Mouse (Mus musculus) embryonic facial prominence, embryonic 15.5 days (tissue): Measurements from ENCODE around the gene Fxyd5. TPM values are rescaled to one million over a fixed set of nuclear protein-coding genes. Genes with fewer than 3 reads are reported as not detected.
A peak's percentile ranks its signal among the peaks of the same experiment; 100 is the strongest.

Experiments used
- ATAC-seq: fragments of 200-750 bp; cut with Nextera tagmentation; 2 replicates; pipeline ENCODE4 v1.8.0; 2017; ENCODE audit warnings: low read depth, moderate TSS enrichment; ENCODE audit not compliant: insufficient number of reproducible peaks, low FRiP score, low TSS enrichment
- H3K27ac ChIP-seq: fragments of 300-500 bp; sonication (generic); replicated peaks from 2 replicates; pipeline ENCODE4 v1.5.1; 2015; ENCODE audit warnings: mild to moderate bottlenecking, inconsistent platforms
- H3K27me3 ChIP-seq: fragments of 300-500 bp; sonication (generic); 2 replicates; pipeline ENCODE4 v1.6.1; 2015; ENCODE audit warnings: inconsistent platforms
- H3K36me3 ChIP-seq: fragments of 300-500 bp; sonication (generic); 2 replicates; pipeline ENCODE4 v1.6.1; 2015; ENCODE audit warnings: mild to moderate bottlenecking, inconsistent platforms
- H3K4me1 ChIP-seq: fragments of 300-500 bp; sonication (generic); 2 replicates; pipeline ENCODE4 v1.6.1; 2015; ENCODE audit warnings: inconsistent platforms
- H3K4me2 ChIP-seq: fragments of 300-500 bp; sonication (generic); replicated peaks from 2 replicates; pipeline ENCODE4 v1.6.1; 2015; ENCODE audit warnings: mild to moderate bottlenecking, inconsistent platforms
- H3K4me3 ChIP-seq: fragments of 300-500 bp; sonication (generic); replicated peaks from 2 replicates; pipeline ENCODE4 v1.5.1; 2015; ENCODE audit warnings: mild to moderate bottlenecking, inconsistent platforms
- H3K9ac ChIP-seq: fragments of 300-500 bp; sonication (generic); 2 replicates; pipeline ENCODE4 v1.6.1; 2015; ENCODE audit warnings: inconsistent platforms
- H3K9me3 ChIP-seq: fragments of 300-500 bp; sonication (generic); replicated peaks from 2 replicates; pipeline ENCODE4 v1.6.1; 2016; ENCODE audit warnings: inconsistent platforms
- WGBS: fragments of 180-500 bp; shearing (Covaris S2); methylation state at CpG from one replicate; pipeline ENCODE4 v1.1.7; 2015; 5-methylcytosine and 5-hydroxymethylcytosine counted together
- polyA plus RNA-seq: library from polyadenylated mRNA; unstranded; fragments of >200 nt; fragmentation: Nextera tagmentation; extraction: Ambion mirVana; gene quantifications from 2 replicates; pipeline ENCODE4 v1.2.1, GENCODE M21; 2015

Gene Fxyd5
- polyA plus RNA-seq, 1 experiment from 2014 or later: 46.2 TPM

GRCm38 (mm10) chr7:31008889-31009288 is 33.4 kb downstream of the Fxyd5 start:
- Histone ChIP-seq H3K9me3 (no peaks in the 10 kb centered on the region), H3K9ac (no peak overlapping the region), H3K4me3 (no peak overlapping the region), H3K27me3 (no peaks in the 10 kb centered on the region), H3K4me1 (no peaks in the 10 kb centered on the region), H3K27ac (no peak overlapping the region), H3K4me2 (no peak overlapping the region), H3K36me3 (no peaks in the 10 kb centered on the region)
- WGBS: 69% methylated on average over 3 of the region's 3 CpGs
- no peak for ATAC-seq

GRCm38 (mm10) chr7:31008175-31008574 is 34.1 kb downstream of the Fxyd5 start:
- ATAC-seq: no peak
- Histone ChIP-seq H3K27ac (no peak overlapping the region), H3K9me3 (no peaks in the 10 kb centered on the region), H3K4me2 (no peak overlapping the region), H3K4me1 (no peaks in the 10 kb centered on the region), H3K4me3 (no peak overlapping the region), H3K27me3 (no peaks in the 10 kb centered on the region), H3K9ac (no peak overlapping the region), H3K36me3 (no peaks in the 10 kb centered on the region)
- WGBS: 53% methylated on average over 1 of the region's 1 CpGs

GRCm38 (mm10) chr7:31007775-31008174 is 34.5 kb downstream of the Fxyd5 start:
- Histone ChIP-seq H3K27me3 (no peaks in the 10 kb centered on the region), H3K9ac (no peak overlapping the region), H3K4me2 (no peak overlapping the region), H3K4me1 (no peaks in the 10 kb centered on the region), H3K4me3 (no peak overlapping the region), H3K27ac (no peak overlapping the region), H3K36me3 (no peaks in the 10 kb centered on the region), H3K9me3 (no peaks in the 10 kb centered on the region)
- WGBS: 88% methylated on average over 1 of the region's 1 CpGs
- 0 out of 2 replicates have a peak, but pooled peaks have one; percentile 16 for ATAC-seq

GRCm38 (mm10) chr7:31002650-31003049 is 39.6 kb downstream of the Fxyd5 start:
- Histone ChIP-seq H3K36me3 (no peaks in the 10 kb centered on the region), H3K9ac (no peak overlapping the region), H3K4me1 (peaks cover 11% of the 10 kb centered on the region), H3K27me3 (no peaks in the 10 kb centered on the region), H3K27ac (no peak overlapping the region), H3K9me3 (no peaks in the 10 kb centered on the region), H3K4me3 (no peak overlapping the region), H3K4me2 (no peak overlapping the region)
- no peak for ATAC-seq
- 75% methylated on average over 8 of the region's 8 CpGs for WGBS

GRCm38 (mm10) chr7:31000505-31001020 is 41.7 kb downstream of the Fxyd5 start:
- WGBS: 1% methylated on average over 7 of the region's 7 CpGs
- Histone ChIP-seq H3K4me2 (0 out of 2 replicates have a peak overlapping the region, but pooled peaks have one; percentile 15), H3K4me3 (no peak overlapping the region), H3K9me3 (peaks cover 8% of the 10 kb centered on the region; the same call in 1 of the 2 replicates), H3K36me3 (no peaks in the 10 kb centered on the region), H3K9ac (no peak overlapping the region), H3K4me1 (peaks cover 11% of the 10 kb centered on the region), H3K27ac (no peak overlapping the region; the same call in 1 of the 2 replicates), H3K27me3 (no peaks in the 10 kb centered on the region)
- peak; percentile 60; the same call in 1 of the 2 replicates for ATAC-seq

- H3K27ac ChIP-seq: no peak overlapping the region
- WGBS: 97% methylated on average over 2 of the region's 2 CpGs
- no peak overlapping the region for H3K4me2 ChIP-seq
- no peaks in the 10 kb centered on the region for H3K27me3 ChIP-seq
- ATAC-seq: no peak
- no peak overlapping the region for H3K4me3 ChIP-seq
- H3K4me1 ChIP-seq: peaks cover 17% of the 10 kb centered on the region
- no peak overlapping the region for H3K9ac ChIP-seq
- peaks cover 8% of the 10 kb centered on the region; the same call in 1 of the 2 replicates for H3K9me3 ChIP-seq
- H3K36me3 ChIP-seq: no peaks in the 10 kb centered on the region
Measured at GRCm38 (mm10) chr7:30996491-30996890, 45.8 kb downstream of the Fxyd5 start.

- WGBS: 48% methylated on average over 5 of the region's 5 CpGs
Measured at GRCm38 (mm10) chr7:30993986-30994385, 48.3 kb downstream of the Fxyd5 start.

GRCm38 (mm10) chr7:30992148-30992547 is 50.1 kb downstream of the Fxyd5 start:
- peaks cover 6% of the 10 kb centered on the region; the same call in 1 of the 2 replicates for H3K4me1 ChIP-seq
- no peak overlapping the region for H3K4me2 ChIP-seq
- WGBS: 77% methylated on average over 5 of the region's 5 CpGs
- H3K36me3 ChIP-seq: no peaks in the 10 kb centered on the region
- peaks cover 8% of the 10 kb centered on the region; the same call in 1 of the 2 replicates for H3K9me3 ChIP-seq
- H3K27me3 ChIP-seq: no peaks in the 10 kb centered on the region
- no peak overlapping the region for H3K9ac ChIP-seq
- ATAC-seq: no peak
- no peak overlapping the region for H3K27ac ChIP-seq
- H3K4me3 ChIP-seq: no peak overlapping the region

More at GRCm38 (mm10) chr7:30993986-30994385, 48.3 kb downstream of the Fxyd5 start:
- no peak overlapping the region for H3K9ac ChIP-seq
- H3K27ac ChIP-seq: no peak overlapping the region
- H3K9me3 ChIP-seq: peaks cover 8% of the 10 kb centered on the region; the same call in 1 of the 2 replicates
- peaks cover 6% of the 10 kb centered on the region; the same call in 1 of the 2 replicates for H3K4me1 ChIP-seq
- no peaks in the 10 kb centered on the region for H3K27me3 ChIP-seq
- no peak overlapping the region for H3K4me3 ChIP-seq
- H3K36me3 ChIP-seq: no peaks in the 10 kb centered on the region
- no peak overlapping the region for H3K4me2 ChIP-seq
- ATAC-seq: 0 out of 2 replicates have a peak, but pooled peaks have one; percentile 19

- Histone ChIP-seq H3K4me1 (no peaks in the 10 kb centered on the region), H3K9me3 (no peaks in the 10 kb centered on the region), H3K4me3 (no peak overlapping the region), H3K9ac (no peak overlapping the region), H3K36me3 (no peaks in the 10 kb centered on the region), H3K27me3 (no peaks in the 10 kb centered on the region), H3K27ac (no peak overlapping the region), H3K4me2 (no peak overlapping the region)
- no peak for ATAC-seq
- WGBS: 84% methylated on average over 4 of the region's 4 CpGs
Measured at GRCm38 (mm10) chr7:30988519-30989162, 53.6 kb downstream of the Fxyd5 start.

- H3K4me3 ChIP-seq: no peak overlapping the region
- H3K4me2 ChIP-seq: no peak overlapping the region
- ATAC-seq: no peak
- no peak overlapping the region for H3K9ac ChIP-seq
- H3K36me3 ChIP-seq: no peaks in the 10 kb centered on the region
- H3K9me3 ChIP-seq: no peaks in the 10 kb centered on the region
- WGBS: 83% methylated on average over 9 of the region's 9 CpGs
- no peaks in the 10 kb centered on the region for H3K4me1 ChIP-seq
- no peak overlapping the region for H3K27ac ChIP-seq
- no peaks in the 10 kb centered on the region for H3K27me3 ChIP-seq
Measured at GRCm38 (mm10) chr7:30985357-30985756, 56.9 kb downstream of the Fxyd5 start.
